Mouse (Mus musculus) erythroid progenitor cell, adult 5-6 weeks (primary cell): Measurements from ENCODE around the gene Nccrp1. TPM values are rescaled to one million over a fixed set of nuclear protein-coding genes. Genes with fewer than 3 reads are reported as not detected.
"Not testable (repeated sequence)": the region's sequence is repeated elsewhere in the genome, so short reads cannot be mapped to it uniquely, and the experiment has no call there.

Source experiments
- ATAC-seq: replicated peaks from 2 replicates; pipeline ENCODE4 v1.8.0; 2016; ENCODE audit warnings: moderate number of reproducible peaks, mild to moderate bottlenecking, moderate TSS enrichment, inconsistent platforms; ENCODE audit not compliant: poor library complexity, low FRiP score, severe bottlenecking
- total RNA-seq, 2 experiments: library from RNA; stranded (forward) in 1 of 2; stranded (reverse) in 1 of 2; fragments of 150-400 nt in 1 of 2; fragments of 186-747, 209-891 nt in 1 of 2; gene quantifications; 2 replicates each; pipeline versions ENCODE4 v1.2.3 to v1.2.4; 2015 to 2017; ENCODE audit warnings: low replicate concordance in 2 of 2

The Nccrp1 gene
- total RNA-seq, 2 experiments from 2014 or later: not detected

GRCm38 (mm10) chr7:28538886-28539285 is 8.2 kb downstream of the Nccrp1 start:
- ATAC-seq: not testable (repeated sequence)

- no peak for ATAC-seq
Observed at GRCm38 (mm10) chr7:28532005-28532404, 15.0 kb downstream of the Nccrp1 start.

DNA sequence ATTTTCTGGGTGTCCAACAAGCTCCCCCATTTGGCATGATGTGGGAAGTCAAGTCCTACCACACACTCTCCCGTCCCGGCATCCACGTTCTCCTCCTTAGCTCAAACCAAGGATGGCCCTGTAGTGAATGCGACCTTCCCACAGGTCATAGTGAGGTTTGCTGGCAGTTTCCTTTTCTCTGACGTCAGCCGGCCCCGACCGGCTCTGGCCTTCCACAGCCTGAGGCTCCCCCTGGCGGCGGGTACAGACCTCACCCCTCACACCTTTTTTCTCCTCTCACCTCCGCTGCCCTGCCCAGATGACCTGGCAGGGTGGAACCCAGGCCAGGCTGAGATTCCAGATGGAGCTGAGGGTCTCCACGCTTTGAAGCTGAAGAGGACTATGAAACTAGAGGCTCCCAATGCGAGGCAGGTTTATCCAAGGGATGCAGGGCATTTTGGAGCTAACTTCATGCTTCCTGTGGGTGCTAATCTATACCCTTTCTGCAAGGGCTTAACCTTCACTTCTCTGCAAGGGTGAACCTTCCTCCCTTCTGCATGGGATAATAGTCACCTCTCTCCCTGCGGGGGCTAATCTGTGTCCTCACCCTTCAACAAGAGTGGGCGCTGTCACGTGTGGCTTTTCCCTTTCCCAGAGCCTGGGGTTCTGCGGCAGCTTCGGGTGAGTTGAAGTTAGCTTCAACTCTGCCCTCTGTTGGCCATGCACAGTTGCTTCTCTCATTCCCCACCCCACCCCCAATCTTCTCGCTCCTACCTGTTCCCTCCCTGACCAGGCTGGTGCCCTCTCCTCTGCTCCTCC is 18.9 kb downstream of the Nccrp1 start:
- ATAC-seq: peak; percentile 81

- 0 out of 2 replicates have a peak, but pooled peaks have one; percentile 16 for ATAC-seq
Observed at GRCm38 (mm10) chr7:28522536-28522935, 24.5 kb downstream of the Nccrp1 start, which contains the start of gene Ifnl3. Gene Ifnl3 (plus strand): TSS chr7:28522836.

DNA sequence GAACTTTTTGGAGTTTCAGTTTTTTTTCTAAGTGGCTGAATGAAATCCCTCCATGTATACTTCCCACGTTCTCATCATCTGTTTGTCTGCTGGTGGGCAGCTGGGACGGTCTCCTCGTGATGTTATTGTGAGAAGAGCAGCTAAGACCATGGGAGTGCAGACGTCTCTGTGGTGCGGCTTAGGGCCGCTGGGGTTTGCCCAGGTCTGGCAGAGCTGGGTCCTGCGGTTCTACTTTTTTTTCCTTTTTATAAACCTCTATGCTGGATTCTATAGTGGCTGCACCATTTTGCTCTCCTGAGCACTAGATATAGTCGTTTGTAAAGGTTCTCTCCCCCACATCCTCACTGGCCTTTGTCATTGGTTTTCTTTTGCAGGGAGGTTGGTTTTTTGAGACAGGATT is 35.6 kb downstream of the Nccrp1 start:
- no peak for ATAC-seq

DNA sequence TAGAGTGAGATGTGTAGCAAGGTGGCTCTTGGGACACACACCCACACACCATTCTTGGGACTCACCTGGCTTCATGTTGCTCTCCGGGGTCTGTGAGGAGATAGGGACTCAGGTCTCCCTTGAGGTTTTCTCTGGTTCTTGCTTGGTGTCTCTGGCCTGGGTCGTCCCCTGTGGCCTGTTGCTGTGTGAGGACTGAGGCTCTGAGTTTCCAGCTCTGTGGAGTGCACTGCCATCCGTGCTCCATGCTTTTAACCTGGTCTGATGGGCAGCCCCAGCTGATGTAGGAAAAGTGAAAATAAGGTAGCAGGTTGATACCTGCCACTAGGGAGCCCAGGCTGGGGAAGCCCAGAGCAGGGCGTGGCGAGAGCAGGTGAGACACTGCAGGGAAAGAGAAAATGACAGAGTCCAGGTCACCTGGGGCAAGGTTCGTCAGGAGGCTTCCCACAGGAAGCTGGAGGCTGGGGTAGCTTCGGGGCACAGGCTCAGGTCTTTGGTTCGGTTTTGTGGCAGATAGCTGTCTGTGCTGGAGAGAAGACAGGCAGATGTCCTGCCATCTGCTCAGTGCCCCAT is 36.6 kb downstream of the Nccrp1 start, which contains the start of gene Ifnl2:
Gene Ifnl2 (minus strand): TSS at position 51 of the 570 bp plus-strand sequence.
- 0 out of 2 replicates have a peak, but pooled peaks have one; percentile 25 for ATAC-seq

- not testable (repeated sequence) for ATAC-seq
Observed at GRCm38 (mm10) chr7:28509121-28509520, 37.9 kb downstream of the Nccrp1 start.

DNA sequence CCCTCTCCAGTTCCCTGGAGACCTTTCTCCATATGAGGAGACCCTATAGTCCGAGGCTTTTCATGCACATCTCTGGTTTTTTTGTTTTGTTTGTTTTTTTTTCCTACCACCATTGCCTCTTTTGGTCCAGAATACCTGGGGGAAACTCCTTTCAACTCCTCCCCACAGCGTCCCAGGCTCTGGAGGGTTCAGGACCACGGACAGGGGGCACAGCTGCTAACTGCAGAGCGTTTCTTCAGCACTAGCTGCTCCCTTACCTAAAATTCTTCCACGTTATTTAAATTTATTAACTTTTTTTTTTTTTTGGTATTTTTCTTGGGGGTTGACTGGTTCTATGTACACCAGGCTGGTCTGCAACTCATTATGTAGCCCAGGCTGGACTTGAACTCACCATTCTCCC is 41.5 kb downstream of the Nccrp1 start:
- ATAC-seq: no peak

DNA sequence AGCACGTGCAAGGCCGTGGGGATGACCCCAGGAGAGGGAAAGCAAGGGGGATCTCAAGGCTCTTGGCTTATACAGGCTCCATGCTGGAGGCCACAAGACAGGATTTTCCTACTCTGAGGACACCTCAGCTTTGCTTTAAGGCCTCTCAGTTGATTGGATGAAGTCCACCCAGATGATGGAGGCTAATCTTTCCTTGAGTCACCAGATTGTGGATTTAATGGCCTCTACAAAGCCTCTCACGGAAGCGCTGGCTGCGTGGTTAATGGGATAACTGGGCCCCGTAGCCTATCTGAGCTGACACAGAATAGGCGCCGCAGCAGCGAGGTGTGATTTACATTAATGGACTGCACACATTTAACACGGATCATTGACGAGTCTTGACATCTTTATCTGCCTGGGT is 51.6 kb downstream of the Nccrp1 start:
- ATAC-seq: no peak

Other genes starting within 250 kb of the Nccrp1 start
- not detected in 2 replicates for gene Dll3, start 245.0 kb downstream of the Nccrp1 start, total RNA-seq (2015; ENCODE audit: low replicate concordance)
- gene Dll3, start 245.0 kb downstream of the Nccrp1 start, total RNA-seq (2017; ENCODE audit: low replicate concordance): not detected in 2 replicates
- 15.9 and 16.3 TPM in 2 replicates for gene Timm50, start 235.2 kb downstream of the Nccrp1 start, total RNA-seq (2015; ENCODE audit: low replicate concordance)
- gene Timm50, start 235.2 kb downstream of the Nccrp1 start, total RNA-seq (2017; ENCODE audit: low replicate concordance): 7.8 and 12.7 TPM in 2 replicates
- gene Supt5, start 208.5 kb downstream of the Nccrp1 start, total RNA-seq (2015; ENCODE audit: low replicate concordance): 33.5 and 37.8 TPM in 2 replicates
- 34.3 and 43.0 TPM in 2 replicates for gene Supt5, start 208.5 kb downstream of the Nccrp1 start, total RNA-seq (2017; ENCODE audit: low replicate concordance)
- 892 and 1,114 TPM in 2 replicates for gene Rps16, start 196.6 kb downstream of the Nccrp1 start, total RNA-seq (2015; ENCODE audit: low replicate concordance)
- 132 and 239 TPM in 2 replicates for gene Rps16, start 196.6 kb downstream of the Nccrp1 start, total RNA-seq (2017; ENCODE audit: low replicate concordance)
- gene Plekhg2, start 174.7 kb downstream of the Nccrp1 start, total RNA-seq (2015; ENCODE audit: low replicate concordance): 2.1 and 5.8 TPM in 2 replicates
- 1.0 and 3.1 TPM in 2 replicates for gene Plekhg2, start 174.7 kb downstream of the Nccrp1 start, total RNA-seq (2017; ENCODE audit: low replicate concordance)
- 39.8 and 50.5 TPM in 2 replicates for gene Zfp36, start 167.0 kb downstream of the Nccrp1 start, total RNA-seq (2015; ENCODE audit: low replicate concordance)
- 3.9 and 6.4 TPM in 2 replicates for gene Zfp36, start 167.0 kb downstream of the Nccrp1 start, total RNA-seq (2017; ENCODE audit: low replicate concordance)
- 0.84 and 13.0 TPM in 2 replicates for gene Med29, start 154.5 kb downstream of the Nccrp1 start, total RNA-seq (2015; ENCODE audit: low replicate concordance)
- gene Med29, start 154.5 kb downstream of the Nccrp1 start, total RNA-seq (2017; ENCODE audit: low replicate concordance): 2.6 and 4.4 TPM in 2 replicates
- 21.4 and 56.6 TPM in 2 replicates for gene Paf1, start 154.3 kb downstream of the Nccrp1 start, total RNA-seq (2015; ENCODE audit: low replicate concordance)
- gene Paf1, start 154.3 kb downstream of the Nccrp1 start, total RNA-seq (2017; ENCODE audit: low replicate concordance): 32.5 and 42.5 TPM in 2 replicates
- 79.3 and 117 TPM in 2 replicates for gene Gmfg, start 109.8 kb downstream of the Nccrp1 start, total RNA-seq (2015; ENCODE audit: low replicate concordance)
- 55.6 and 119 TPM in 2 replicates for gene Gmfg, start 109.8 kb downstream of the Nccrp1 start, total RNA-seq (2017; ENCODE audit: low replicate concordance)
- 0.84 TPM in 1 of 2 replicates, not detected in the other for gene Lrfn1, start 95.3 kb downstream of the Nccrp1 start, total RNA-seq (2015; ENCODE audit: low replicate concordance)
- gene Lrfn1, start 95.3 kb downstream of the Nccrp1 start, total RNA-seq (2017; ENCODE audit: low replicate concordance): not detected in 2 replicates
- gene Ifnl2, start 36.8 kb downstream of the Nccrp1 start, total RNA-seq (2015; ENCODE audit: low replicate concordance): not detected in 2 replicates
- gene Ifnl2, start 36.8 kb downstream of the Nccrp1 start, total RNA-seq (2017; ENCODE audit: low replicate concordance): not detected in 2 replicates
- not detected in 2 replicates for gene Ifnl3, start 24.4 kb downstream of the Nccrp1 start, total RNA-seq (2015; ENCODE audit: low replicate concordance)
- not detected in 2 replicates for gene Ifnl3, start 24.4 kb downstream of the Nccrp1 start, total RNA-seq (2017; ENCODE audit: low replicate concordance)
- gene Sycn, start 6.4 kb downstream of the Nccrp1 start, total RNA-seq (2015; ENCODE audit: low replicate concordance): not detected in 2 replicates
- gene Sycn, start 6.4 kb downstream of the Nccrp1 start, total RNA-seq (2017; ENCODE audit: low replicate concordance): not detected in 2 replicates
- 15.9 and 29.6 TPM in 2 replicates for gene Samd4b, start 50.9 kb upstream of the Nccrp1 start, total RNA-seq (2015; ENCODE audit: low replicate concordance)
- 8.0 and 20.2 TPM in 2 replicates for gene Samd4b, start 50.9 kb upstream of the Nccrp1 start, total RNA-seq (2017; ENCODE audit: low replicate concordance)
- gene Pak4, start 50.9 kb upstream of the Nccrp1 start, total RNA-seq (2015; ENCODE audit: low replicate concordance): 7.6 and 9.6 TPM in 2 replicates
- gene Pak4, start 50.9 kb upstream of the Nccrp1 start, total RNA-seq (2017; ENCODE audit: low replicate concordance): 2.1 and 5.9 TPM in 2 replicates
- not detected in 2 replicates for gene Acp7, start 84.1 kb upstream of the Nccrp1 start, total RNA-seq (2015; ENCODE audit: low replicate concordance)
- not detected in 2 replicates for gene Acp7, start 84.1 kb upstream of the Nccrp1 start, total RNA-seq (2017; ENCODE audit: low replicate concordance)
- gene Fbxo27, start 145.6 kb upstream of the Nccrp1 start, total RNA-seq (2015; ENCODE audit: low replicate concordance): not detected in 2 replicates
- gene Fbxo27, start 145.6 kb upstream of the Nccrp1 start, total RNA-seq (2017; ENCODE audit: low replicate concordance): 1.4 TPM in 1 of 2 replicates, not detected in the other
- gene Fbxo17, start 169.6 kb upstream of the Nccrp1 start, total RNA-seq (2015; ENCODE audit: low replicate concordance): 2.5 TPM in 1 of 2 replicates, not detected in the other
- gene Fbxo17, start 169.6 kb upstream of the Nccrp1 start, total RNA-seq (2017; ENCODE audit: low replicate concordance): 1.3 TPM in 1 of 2 replicates, not detected in the other
- 12.6 and 27.2 TPM in 2 replicates for gene Mrps12, start 194.6 kb upstream of the Nccrp1 start, total RNA-seq (2015; ENCODE audit: low replicate concordance)
- gene Mrps12, start 194.6 kb upstream of the Nccrp1 start, total RNA-seq (2017; ENCODE audit: low replicate concordance): 16.2 and 17.5 TPM in 2 replicates
- gene Sars2, start 194.7 kb upstream of the Nccrp1 start, total RNA-seq (2015; ENCODE audit: low replicate concordance): 1.3 and 6.1 TPM in 2 replicates
- 0.39 and 4.4 TPM in 2 replicates for gene Sars2, start 194.7 kb upstream of the Nccrp1 start, total RNA-seq (2017; ENCODE audit: low replicate concordance)
- gene Ccer2, start 208.9 kb upstream of the Nccrp1 start, total RNA-seq (2015; ENCODE audit: low replicate concordance): not detected in 2 replicates
- gene Ccer2, start 208.9 kb upstream of the Nccrp1 start, total RNA-seq (2017; ENCODE audit: low replicate concordance): not detected in 2 replicates
- gene Sirt2, start 219.5 kb upstream of the Nccrp1 start, total RNA-seq (2015; ENCODE audit: low replicate concordance): 38.9 and 40.2 TPM in 2 replicates
- 3.6 and 14.5 TPM in 2 replicates for gene Sirt2, start 219.5 kb upstream of the Nccrp1 start, total RNA-seq (2017; ENCODE audit: low replicate concordance)
- 8.3 and 12.2 TPM in 2 replicates for gene Nfkbib, start 220.3 kb upstream of the Nccrp1 start, total RNA-seq (2015; ENCODE audit: low replicate concordance)
- 4.8 and 5.5 TPM in 2 replicates for gene Nfkbib, start 220.3 kb upstream of the Nccrp1 start, total RNA-seq (2017; ENCODE audit: low replicate concordance)
- gene Rinl, start 241.7 kb upstream of the Nccrp1 start, total RNA-seq (2015; ENCODE audit: low replicate concordance): 4.3 and 8.8 TPM in 2 replicates
- gene Rinl, start 241.7 kb upstream of the Nccrp1 start, total RNA-seq (2017; ENCODE audit: low replicate concordance): 5.4 and 19.4 TPM in 2 replicates